Mouse (Mus musculus): ENCODE measurements around the gene Myo18a. TPM values are rescaled to one million over a fixed set of nuclear protein-coding genes. Genes with fewer than 3 reads are reported as not detected.

Myo18a gene
- polyA plus RNA-seq, 1 experiment from 2014 or later, result 43.7 TPM

DNA sequence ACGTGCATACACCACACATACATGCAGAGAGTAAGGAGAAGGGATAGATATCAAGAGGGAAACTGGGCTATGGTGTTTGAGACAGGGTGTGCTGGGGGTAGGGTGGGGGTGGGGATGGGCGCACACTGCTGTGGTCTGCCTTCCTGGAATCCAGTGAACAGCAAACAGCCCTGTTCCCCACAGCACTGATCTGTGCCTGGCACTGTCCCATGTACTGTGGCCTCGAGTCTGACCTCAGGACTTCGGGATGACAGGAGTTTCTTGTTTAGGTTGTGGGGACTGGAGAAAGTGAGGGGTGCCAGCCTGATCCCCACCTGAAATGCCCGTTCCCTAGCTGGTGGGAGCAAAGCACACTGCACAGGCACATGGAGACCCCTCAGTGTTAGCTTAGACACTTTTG lies 24.7 kb downstream of the Myo18a start, which contains the start of gene Gm10277:
Gene Gm10277, minus strand, starts transcription at position 41 of the 400 bp plus-strand sequence.
- Histone ChIP-seq H3K9ac (no peak within 1 kb of the TSS), H3K4me1 (replicated peaks) (peaks cover 66% of the 10 kb centered on the region), H3K27ac (replicated peaks) (peak within 1 kb of the TSS; percentile 69; the same call in 1 of the 2 replicates), H3K4me2 (no peak within 1 kb of the TSS), H3K9me3 (no peaks in the 10 kb centered on the region), H3K36me3 (no peaks in the 10 kb centered on the region), H3K4me3 (no peak within 1 kb of the TSS), H3K27me3 (no peaks in the 10 kb centered on the region)
- ATAC-seq (ENCODE audit: low FRiP score, low read depth), result no peak
- WGBS, result 89% methylated on average over 5 of the region's 5 CpGs

GRCm38 (mm10) chr11:77789512-77789911 lies 26.5 kb downstream of the Myo18a start:
- Histone ChIP-seq H3K9me3 (no peaks in the 10 kb centered on the region), H3K27me3 (no peaks in the 10 kb centered on the region), H3K27ac (replicated peaks) (no peak overlapping the region), H3K4me1 (replicated peaks) (peaks cover 60% of the 10 kb centered on the region), H3K4me3 (no peak overlapping the region), H3K9ac (no peak overlapping the region), H3K36me3 (no peaks in the 10 kb centered on the region), H3K4me2 (no peak overlapping the region)
- no peak for ATAC-seq (ENCODE audit: low FRiP score, low read depth)
- WGBS, result 88% methylated on average over 5 of the region's 5 CpGs

- Histone ChIP-seq H3K4me1 (replicated peaks) (peaks cover 53% of the 10 kb centered on the region), H3K9me3 (no peaks in the 10 kb centered on the region), H3K36me3 (no peaks in the 10 kb centered on the region), H3K27me3 (no peaks in the 10 kb centered on the region), H3K27ac (replicated peaks) (peak overlapping the region; percentile 71), H3K9ac (no peak overlapping the region), H3K4me3 (no peak overlapping the region), H3K4me2 (no peak overlapping the region)
- WGBS, result 36% methylated on average over 9 of the region's 9 CpGs
- ATAC-seq (ENCODE audit: low FRiP score, low read depth), result no peak
Observed at GRCm38 (mm10) chr11:77790286-77790685, 27.2 kb downstream of the Myo18a start.

GRCm38 (mm10) chr11:77791241-77791727 lies 28.2 kb downstream of the Myo18a start:
- H3K27ac ChIP-seq (replicated peaks), result peak overlapping the region; percentile 71
- no peak overlapping the region for H3K4me2 ChIP-seq
- WGBS, result 35% methylated on average over 8 of the region's 8 CpGs
- H3K4me3 ChIP-seq, result no peak overlapping the region
- H3K36me3 ChIP-seq, result no peaks in the 10 kb centered on the region
- peaks cover 43% of the 10 kb centered on the region for H3K4me1 ChIP-seq (replicated peaks)
- H3K27me3 ChIP-seq, result no peaks in the 10 kb centered on the region
- peak; percentile 60; the same call in 1 of the 2 replicates for ATAC-seq (ENCODE audit: low FRiP score, low read depth)
- no peak overlapping the region for H3K9ac ChIP-seq
- no peaks in the 10 kb centered on the region for H3K9me3 ChIP-seq

GRCm38 (mm10) chr11:77791752-77792565 lies 28.9 kb downstream of the Myo18a start:
- Histone ChIP-seq H3K9me3 (no peaks in the 10 kb centered on the region), H3K4me3 (no peak overlapping the region), H3K27me3 (no peaks in the 10 kb centered on the region), H3K4me2 (no peak overlapping the region), H3K4me1 (replicated peaks) (peaks cover 38% of the 10 kb centered on the region), H3K9ac (no peak overlapping the region), H3K27ac (replicated peaks) (peak overlapping the region; percentile 71), H3K36me3 (no peaks in the 10 kb centered on the region)
- no peak for ATAC-seq (ENCODE audit: low FRiP score, low read depth)
- 50% methylated on average over 12 of the region's 12 CpGs for WGBS

GRCm38 (mm10) chr11:77792566-77792909 lies 29.5 kb downstream of the Myo18a start:
- 71% methylated on average over 7 of the region's 7 CpGs for WGBS
- Histone ChIP-seq H3K4me3 (no peak overlapping the region), H3K27ac (replicated peaks) (peak overlapping the region; percentile 71), H3K36me3 (no peaks in the 10 kb centered on the region), H3K9ac (no peak overlapping the region), H3K4me2 (peak overlapping the region; percentile 77; the same call in 1 of the 2 replicates), H3K9me3 (no peaks in the 10 kb centered on the region), H3K27me3 (no peaks in the 10 kb centered on the region), H3K4me1 (replicated peaks) (peaks cover 38% of the 10 kb centered on the region)
- no peak for ATAC-seq (ENCODE audit: low FRiP score, low read depth)

DNA sequence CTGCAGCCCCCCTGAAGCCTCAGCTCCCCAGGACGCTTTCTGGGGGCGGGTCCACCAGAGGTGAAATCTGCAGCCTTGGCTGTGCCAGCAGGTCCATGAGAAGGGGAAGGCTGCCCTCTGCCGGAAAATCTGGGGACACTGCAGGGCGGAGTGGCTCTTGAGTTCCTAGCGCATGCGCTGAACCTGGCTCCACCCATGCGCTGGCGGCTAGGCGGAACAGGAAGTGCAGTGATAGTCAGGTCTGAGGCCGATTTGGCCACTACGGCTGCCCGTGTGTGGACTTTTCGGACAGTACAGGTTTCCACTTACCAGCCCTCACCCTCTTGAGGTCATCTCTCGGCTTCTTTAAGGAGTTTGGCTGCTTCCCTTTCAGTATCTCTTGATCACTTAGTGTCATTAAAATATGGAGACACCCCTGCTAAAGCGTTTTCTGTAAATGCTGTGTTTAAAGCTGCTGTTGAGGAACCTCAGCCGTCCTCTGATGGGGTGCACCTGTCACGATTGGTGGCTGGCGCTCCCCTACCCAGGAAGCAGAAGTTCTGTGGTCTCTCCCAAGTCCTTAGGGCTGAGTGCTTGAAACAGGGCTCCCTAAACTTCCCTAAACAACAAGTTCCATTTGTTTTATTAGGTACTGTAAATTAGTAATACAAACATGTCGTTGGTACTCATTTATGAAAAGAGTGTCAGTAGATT lies 30.3 kb downstream of the Myo18a start:
- Histone ChIP-seq H3K27ac (replicated peaks) (peak overlapping the region; percentile 71), H3K4me1 (replicated peaks) (peaks cover 38% of the 10 kb centered on the region), H3K9ac (peak overlapping the region; percentile 45), H3K27me3 (no peaks in the 10 kb centered on the region), H3K4me2 (peak overlapping the region; percentile 77), H3K9me3 (no peaks in the 10 kb centered on the region), H3K36me3 (no peaks in the 10 kb centered on the region), H3K4me3 (peak overlapping the region; percentile 47)
- peak; percentile 89 for ATAC-seq (ENCODE audit: low FRiP score, low read depth)
- 4% methylated on average over 19 of the region's 19 CpGs for WGBS

GRCm38 (mm10) chr11:77795216-77795615 lies 32.2 kb downstream of the Myo18a start:
- H3K27ac ChIP-seq (replicated peaks), result no peak overlapping the region
- H3K4me2 ChIP-seq, result no peak overlapping the region
- WGBS, result 80% methylated on average over 5 of the region's 5 CpGs
- peaks cover 37% of the 10 kb centered on the region for H3K4me1 ChIP-seq (replicated peaks)
- no peaks in the 10 kb centered on the region for H3K9me3 ChIP-seq
- H3K27me3 ChIP-seq, result no peaks in the 10 kb centered on the region
- no peak for ATAC-seq (ENCODE audit: low FRiP score, low read depth)
- no peak overlapping the region for H3K9ac ChIP-seq
- H3K36me3 ChIP-seq, result no peaks in the 10 kb centered on the region
- H3K4me3 ChIP-seq, result no peak overlapping the region

DNA sequence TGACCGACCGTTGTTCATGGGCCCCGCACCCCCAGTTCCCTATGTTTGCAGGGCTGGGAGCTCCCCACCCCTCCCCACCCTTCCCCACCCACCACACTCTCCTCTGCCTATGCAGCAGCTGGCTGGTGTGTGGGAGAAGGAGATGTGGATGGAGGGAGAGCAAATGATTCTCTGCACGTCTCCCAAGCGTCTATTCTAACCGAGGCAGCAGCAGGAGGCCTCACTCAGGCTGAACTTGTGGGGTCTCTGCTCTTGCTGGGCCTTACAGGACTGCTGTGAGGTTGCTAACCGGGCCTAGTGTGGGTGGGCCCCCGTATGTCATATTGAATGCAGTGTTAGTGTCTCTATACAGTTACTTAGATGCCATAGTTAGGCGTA lies 37.4 kb downstream of the Myo18a start:
- ATAC-seq (ENCODE audit: low FRiP score, low read depth), result 0 out of 2 replicates have a peak, but pooled peaks have one; percentile 31

DNA sequence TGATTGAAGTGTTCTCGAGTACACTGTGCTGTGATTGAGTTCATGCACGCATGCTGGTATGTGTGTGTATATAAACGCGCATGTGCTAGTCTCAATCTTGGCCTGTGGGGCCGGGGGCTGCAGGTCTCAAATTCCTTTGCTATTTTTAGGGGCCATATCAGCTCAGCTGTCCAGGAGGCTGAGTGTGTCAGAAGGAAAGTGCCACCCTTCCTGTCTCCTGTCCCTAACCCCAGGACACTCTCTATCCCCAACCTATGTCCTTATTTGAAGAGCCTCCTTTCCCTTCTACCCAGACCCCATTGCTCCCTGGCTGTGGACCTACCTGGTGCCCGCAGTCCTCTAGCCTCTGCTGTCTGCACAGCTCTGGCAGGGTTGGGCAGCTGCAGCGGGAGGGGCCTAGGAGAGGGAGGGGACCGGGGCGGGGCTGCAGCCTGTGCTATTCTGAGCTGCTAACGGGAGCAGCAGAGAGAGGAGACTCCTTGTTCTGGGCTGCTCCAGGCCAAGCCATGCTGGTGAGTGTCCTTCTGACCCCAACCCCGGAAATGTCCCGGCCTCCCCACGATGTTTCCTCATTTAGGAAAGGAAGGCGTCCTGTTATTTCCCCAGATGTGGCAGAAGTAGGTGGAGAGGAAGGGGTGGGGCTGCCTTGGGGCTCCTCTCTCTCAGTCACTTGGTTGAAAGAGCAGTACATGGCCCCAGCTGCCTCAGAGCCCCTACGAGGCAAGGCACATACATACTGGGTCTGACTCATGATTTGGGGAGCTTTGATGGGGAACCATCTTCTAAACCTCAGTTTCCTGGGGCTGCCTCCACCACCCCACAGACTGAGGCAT lies 38.0 kb downstream of the Myo18a start:
- no peak overlapping the region for H3K4me3 ChIP-seq
- H3K9me3 ChIP-seq, result no peaks in the 10 kb centered on the region
- H3K27ac ChIP-seq (replicated peaks), result no peak overlapping the region
- H3K27me3 ChIP-seq, result no peaks in the 10 kb centered on the region
- 31% methylated on average over 15 of the region's 15 CpGs for WGBS
- H3K4me2 ChIP-seq, result no peak overlapping the region
- H3K36me3 ChIP-seq, result no peaks in the 10 kb centered on the region
- 0 out of 2 replicates have a peak, but pooled peaks have one; percentile 36 for ATAC-seq (ENCODE audit: low FRiP score, low read depth)
- peaks cover 14% of the 10 kb centered on the region for H3K4me1 ChIP-seq (replicated peaks)
- H3K9ac ChIP-seq, result no peak overlapping the region

More for the DNA sequence above, 37.4 kb downstream of the Myo18a start:
- WGBS, result 63% methylated on average over 9 of the region's 9 CpGs
- H3K36me3 ChIP-seq, result no peaks in the 10 kb centered on the region
- H3K9ac ChIP-seq, result no peak overlapping the region
- no peaks in the 10 kb centered on the region for H3K9me3 ChIP-seq
- H3K27me3 ChIP-seq, result no peaks in the 10 kb centered on the region
- H3K4me1 ChIP-seq (replicated peaks), result peaks cover 11% of the 10 kb centered on the region; the same call in 1 of the 2 replicates
- H3K27ac ChIP-seq (replicated peaks), result no peak overlapping the region
- H3K4me2 ChIP-seq, result no peak overlapping the region
- H3K4me3 ChIP-seq, result no peak overlapping the region

DNA sequence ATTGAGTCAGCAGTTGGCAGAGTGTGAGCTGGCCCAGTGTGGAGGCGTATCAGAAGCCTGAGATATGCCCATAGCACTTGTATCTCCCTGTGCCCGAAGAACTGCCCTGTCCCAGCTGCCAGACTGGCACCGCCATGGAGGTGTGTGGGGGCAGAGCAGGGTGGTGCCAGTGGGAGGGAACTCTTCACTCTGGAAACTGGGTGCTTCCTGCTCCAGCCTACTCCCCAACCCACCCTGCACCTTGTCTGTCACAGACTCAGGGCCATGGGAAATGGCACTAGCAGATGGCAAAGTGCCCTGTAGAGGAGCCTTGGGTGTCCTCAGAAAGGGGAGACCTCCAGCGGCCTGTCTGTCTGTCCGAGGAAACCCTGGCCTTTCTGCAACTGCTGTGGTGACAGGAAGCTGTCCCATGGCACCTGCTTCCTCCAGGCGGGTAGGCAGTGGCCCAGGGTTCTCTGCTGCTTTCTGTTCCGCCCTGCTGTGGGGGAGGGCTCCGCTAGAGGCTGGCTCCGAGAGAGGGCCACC lies 39.4 kb downstream of the Myo18a start:
- Histone ChIP-seq H3K27me3 (no peaks in the 10 kb centered on the region), H3K4me1 (replicated peaks) (peaks cover 24% of the 10 kb centered on the region), H3K4me3 (no peak overlapping the region), H3K9me3 (no peaks in the 10 kb centered on the region), H3K27ac (replicated peaks) (no peak overlapping the region), H3K9ac (no peak overlapping the region), H3K4me2 (no peak overlapping the region), H3K36me3 (no peaks in the 10 kb centered on the region)
- no peak for ATAC-seq (ENCODE audit: low FRiP score, low read depth)
- 79% methylated on average over 9 of the region's 9 CpGs for WGBS
